Mouse (Mus musculus) midbrain, embryonic 14.5 days (tissue): ENCODE measurements around the gene Canx. TPM values are rescaled to one million over a fixed set of nuclear protein-coding genes. Genes with fewer than 3 reads are reported as not detected.
A peak's percentile ranks its signal among the peaks of the same experiment; 100 is the strongest.
"Not testable (repeated sequence)": the region's sequence is repeated elsewhere in the genome, so short reads cannot be mapped to it uniquely, and the experiment has no call there.

Experiments used
- ATAC-seq: fragments of 200-750 bp; cut with Nextera tagmentation; 2 replicates; pipeline ENCODE4 v1.8.0; 2017; ENCODE audit warnings: moderate number of reproducible peaks, moderate library complexity; ENCODE audit not compliant: low FRiP score, low TSS enrichment
- DNase-seq: peaks from one replicate; pipeline ENCODE4 v3.0.0-alpha.2; 2015
- H3K27ac ChIP-seq: fragments of 300-500 bp; sonication (generic); replicated peaks from 2 replicates; pipeline ENCODE4 v1.5.1; 2014; ENCODE audit warnings: mild to moderate bottlenecking, low read depth, low read length, moderate library complexity
- H3K27me3 ChIP-seq: fragments of 300-500 bp; sonication (generic); 2 replicates; pipeline ENCODE4 v1.6.1; 2014; ENCODE audit warnings: low read length, control low read depth, mixed read lengths; ENCODE audit not compliant: control insufficient read depth, insufficient read depth
- H3K36me3 ChIP-seq: fragments of 300-500 bp; sonication (generic); 2 replicates; pipeline ENCODE4 v1.6.1; 2014; ENCODE audit warnings: low read length, control low read depth; ENCODE audit not compliant: control insufficient read depth, insufficient read depth
- H3K4me1 ChIP-seq: fragments of 300-500 bp; sonication (generic); 2 replicates; pipeline ENCODE4 v1.6.1; 2014; ENCODE audit warnings: mild to moderate bottlenecking, antibody characterized with exemption, low read length, control low read depth; ENCODE audit not compliant: control insufficient read depth, insufficient read depth
- H3K4me2 ChIP-seq: fragments of 300-500 bp; sonication (generic); 2 replicates; pipeline ENCODE4 v1.6.1; 2014; ENCODE audit warnings: mild to moderate bottlenecking, low read length, moderate library complexity
- H3K4me3 ChIP-seq: fragments of 300-500 bp; sonication (generic); replicated peaks from 2 replicates; pipeline ENCODE4 v1.5.1; 2014; ENCODE audit warnings: low read depth, low read length
- H3K9ac ChIP-seq: fragments of 300-500 bp; sonication (generic); replicated peaks from 2 replicates; pipeline ENCODE4 v1.6.1; 2014; ENCODE audit warnings: mild to moderate bottlenecking, low read length, moderate library complexity
- H3K9me3 ChIP-seq: fragments of 300-500 bp; sonication (generic); 2 replicates; pipeline ENCODE4 v1.6.1; 2016; ENCODE audit warnings: low read length, control low read depth, mixed read lengths; ENCODE audit not compliant: control insufficient read depth
- WGBS: fragments of 180-500 bp; shearing (Covaris S2); extraction: QIAGEN DNeasy Blood & Tissue Kit; methylation state at CpG from one replicate; pipeline ENCODE4 v1.1.7; 2014; 5-methylcytosine and 5-hydroxymethylcytosine counted together
- polyA plus RNA-seq: library from polyadenylated mRNA; unstranded; fragments of >200 nt; fragmentation: Nextera tagmentation; extraction: Ambion mirVana; gene quantifications from 2 replicates; pipeline ENCODE4 v1.2.1, GENCODE M21; 2014

Gene Canx
- polyA plus RNA-seq, 1 experiment from 2014 or later, result 232 TPM

GRCm38 (mm10) chr11:50367531-50367930 is 42.1 kb upstream of the Canx start:
- WGBS, result 94% methylated on average over 9 of the region's 9 CpGs
- no peak overlapping the region for H3K9ac ChIP-seq
- DNase-seq, result no peak

DNA sequence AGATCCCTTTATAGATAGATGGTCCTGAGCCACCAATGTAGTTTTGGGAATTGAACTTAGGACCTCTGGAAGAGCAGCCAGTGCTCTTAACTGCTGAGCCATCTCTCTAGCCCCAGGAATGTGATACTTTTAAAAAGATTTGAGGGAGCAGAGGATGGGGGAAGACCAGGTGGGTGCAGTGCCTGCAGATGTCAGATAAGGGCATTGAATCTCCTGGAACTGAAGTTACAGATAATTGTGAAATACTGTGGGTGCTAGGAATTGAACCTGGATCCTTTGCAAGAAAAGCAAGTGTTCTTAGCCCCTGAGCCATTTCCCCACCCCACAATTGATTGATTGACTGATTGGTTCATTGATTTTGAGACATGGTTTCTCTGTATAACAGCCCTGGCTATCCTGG is 39.8 kb upstream of the Canx start:
- no peak overlapping the region for H3K9ac ChIP-seq
- DNase-seq (no peak), ATAC-seq (no peak)
- H3K9me3 ChIP-seq, result no peaks in the 10 kb centered on the region
- H3K27me3 ChIP-seq, result no peaks in the 10 kb centered on the region
- no peak overlapping the region for H3K4me3 ChIP-seq
- H3K4me2 ChIP-seq, result no peak overlapping the region
- H3K36me3 ChIP-seq, result no peaks in the 10 kb centered on the region
- no peaks in the 10 kb centered on the region for H3K4me1 ChIP-seq
- H3K27ac ChIP-seq, result no peak overlapping the region

More at GRCm38 (mm10) chr11:50367531-50367930, 42.1 kb upstream of the Canx start:
- Histone ChIP-seq H3K27me3 (no peaks in the 10 kb centered on the region), H3K9me3 (no peaks in the 10 kb centered on the region), H3K4me2 (no peak overlapping the region), H3K4me3 (no peak overlapping the region), H3K4me1 (peaks cover 6% of the 10 kb centered on the region; the same call in 1 of the 2 replicates), H3K27ac (no peak overlapping the region), H3K36me3 (no peaks in the 10 kb centered on the region)
- no peak for ATAC-seq

DNA sequence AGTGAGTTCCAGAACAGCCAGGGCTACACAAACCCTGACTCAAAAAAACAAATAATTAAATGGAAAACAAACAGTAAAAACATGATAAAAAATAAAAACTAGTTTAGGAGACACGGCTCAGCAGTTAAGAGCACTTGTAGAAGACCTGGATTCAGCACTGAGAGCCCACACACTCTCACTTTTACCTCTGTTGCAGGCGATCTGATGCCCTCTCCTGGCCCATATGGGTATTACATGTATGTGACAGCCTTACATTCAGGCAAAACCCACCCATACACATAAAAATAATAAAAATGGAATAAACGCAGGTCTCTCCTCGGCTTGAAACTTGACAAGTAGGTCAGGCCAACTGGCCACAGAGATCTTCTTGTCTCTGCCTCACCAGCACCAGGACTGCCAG is 39.1 kb upstream of the Canx start:
- no peak overlapping the region for H3K4me2 ChIP-seq
- ATAC-seq (no peak; the same call in 1 of the 2 replicates), DNase-seq (peak; percentile 90)
- H3K4me3 ChIP-seq, result no peak overlapping the region
- 8% methylated on average over 4 of the region's 4 CpGs for WGBS
- no peaks in the 10 kb centered on the region for H3K4me1 ChIP-seq
- no peak overlapping the region for H3K27ac ChIP-seq
- H3K36me3 ChIP-seq, result no peaks in the 10 kb centered on the region
- no peak overlapping the region for H3K9ac ChIP-seq
- no peaks in the 10 kb centered on the region for H3K9me3 ChIP-seq
- no peaks in the 10 kb centered on the region for H3K27me3 ChIP-seq

DNA sequence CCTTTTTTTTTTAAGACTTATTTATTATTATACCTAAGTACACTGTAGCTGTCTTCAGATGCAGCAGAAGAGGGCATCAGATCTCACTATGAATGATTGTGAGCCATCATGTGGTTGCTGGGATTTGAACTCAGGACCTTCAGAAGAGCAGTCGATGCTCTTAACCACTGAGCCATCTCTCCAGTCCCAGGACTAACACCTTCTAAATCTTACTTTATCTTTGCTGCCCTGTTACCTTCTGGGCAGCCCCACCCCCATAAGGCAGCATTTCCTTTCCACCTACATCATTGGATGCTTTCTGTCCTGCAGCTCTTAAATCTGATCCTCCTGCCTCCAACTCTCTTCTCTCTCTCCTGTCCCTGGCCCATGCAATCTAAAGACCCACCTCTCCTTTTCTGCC is 35.8 kb upstream of the Canx start:
- H3K4me3 ChIP-seq, ATAC-seq, DNase-seq, H3K9me3 ChIP-seq, H3K27me3 ChIP-seq, H3K4me1 ChIP-seq, H3K9ac ChIP-seq, H3K36me3 ChIP-seq, H3K27ac ChIP-seq, H3K4me2 ChIP-seq: not testable (repeated sequence)
- 82% methylated on average over 1 of the region's 1 CpGs for WGBS

DNA sequence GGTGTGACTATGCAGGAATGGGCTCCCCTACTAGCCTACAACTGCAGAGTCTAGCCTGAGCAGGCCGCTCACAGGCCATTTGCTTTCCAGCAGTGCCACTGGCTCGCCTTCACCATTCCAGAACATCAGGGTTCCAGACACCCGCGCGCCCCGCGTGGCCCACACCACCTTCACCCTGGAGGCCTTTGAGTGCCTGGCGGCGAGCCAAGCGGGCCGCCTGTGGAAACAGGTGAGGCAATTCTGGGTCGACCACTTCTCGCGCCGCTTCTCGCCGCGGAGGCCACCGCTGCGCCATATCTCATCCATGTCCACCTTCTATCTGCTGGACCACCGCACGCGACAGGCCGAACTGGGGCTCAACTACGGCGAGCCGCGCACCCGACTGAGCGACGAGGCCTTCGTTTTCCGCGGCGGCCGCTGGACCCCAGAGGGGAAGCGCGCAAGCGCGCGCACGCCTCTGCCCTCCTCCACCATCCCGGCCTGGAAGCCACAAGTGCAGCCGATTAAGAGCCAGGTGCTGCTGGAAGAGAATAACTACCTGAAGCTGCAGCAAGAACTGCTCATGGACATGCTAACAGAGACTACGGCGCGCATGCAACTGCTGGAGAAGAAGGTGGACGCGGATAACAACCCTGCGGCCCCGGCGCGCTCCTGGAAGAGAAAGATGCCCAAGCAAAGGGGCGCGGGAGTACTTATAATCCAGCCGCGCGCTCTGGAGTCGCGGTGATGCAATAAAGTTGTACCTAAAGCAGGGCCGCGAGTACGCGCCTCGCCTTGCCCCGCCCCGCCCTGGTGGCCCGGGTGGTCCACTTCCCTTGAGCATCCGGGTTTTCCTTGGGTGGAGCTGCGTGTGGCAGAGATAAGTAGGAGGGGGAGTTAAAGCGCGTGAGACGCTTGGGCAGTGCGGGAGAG is 33.7 kb upstream of the Canx start:
- Histone ChIP-seq H3K9me3 (no peaks in the 10 kb centered on the region), H3K9ac (peak overlapping the region; percentile 60), H3K27me3 (no peaks in the 10 kb centered on the region), H3K36me3 (no peaks in the 10 kb centered on the region), H3K4me1 (no peaks in the 10 kb centered on the region), H3K4me2 (peak overlapping the region; percentile 78), H3K27ac (peak overlapping the region; percentile 64), H3K4me3 (peak overlapping the region; percentile 50)
- DNase-seq, result peak; percentile 75
- ATAC-seq, result peak; percentile 58; the same call in 1 of the 2 replicates
- WGBS, result 2% methylated on average over 74 of the region's 74 CpGs

GRCm38 (mm10) chr11:50355395-50355794 is 29.9 kb upstream of the Canx start:
- WGBS, result 80% methylated on average over 1 of the region's 1 CpGs
- Histone ChIP-seq H3K27me3 (no peaks in the 10 kb centered on the region), H3K4me2 (no peak overlapping the region), H3K36me3 (no peaks in the 10 kb centered on the region), H3K4me3 (no peak overlapping the region), H3K27ac (no peak overlapping the region), H3K9me3 (no peaks in the 10 kb centered on the region), H3K9ac (no peak overlapping the region), H3K4me1 (no peaks in the 10 kb centered on the region)
- ATAC-seq (no peak), DNase-seq (no peak)

- no peak overlapping the region for H3K4me3 ChIP-seq
- no peaks in the 10 kb centered on the region for H3K4me1 ChIP-seq
- no peaks in the 10 kb centered on the region for H3K27me3 ChIP-seq
- no peak overlapping the region for H3K9ac ChIP-seq
- WGBS, result 74% methylated on average over 3 of the region's 3 CpGs
- no peak overlapping the region for H3K4me2 ChIP-seq
- ATAC-seq (no peak), DNase-seq (no peak)
- H3K9me3 ChIP-seq, result no peaks in the 10 kb centered on the region
- H3K27ac ChIP-seq, result no peak overlapping the region
- H3K36me3 ChIP-seq, result no peaks in the 10 kb centered on the region
These were observed 29.4 kb upstream of the Canx start for GRCm38 (mm10) chr11:50354851-50355250.

- no peak within 1 kb of the TSS for H3K27ac ChIP-seq
- no peak for ATAC-seq
- no peak for DNase-seq
- H3K4me1 ChIP-seq, result no peaks in the 10 kb centered on the region
- H3K27me3 ChIP-seq, result no peaks in the 10 kb centered on the region
- H3K36me3 ChIP-seq, result no peaks in the 10 kb centered on the region
- no peak within 1 kb of the TSS for H3K9ac ChIP-seq
- H3K4me3 ChIP-seq, result no peak within 1 kb of the TSS
- H3K9me3 ChIP-seq, result no peaks in the 10 kb centered on the region
- no peak within 1 kb of the TSS for H3K4me2 ChIP-seq
These were observed 28.7 kb upstream of the Canx start, which contains the start of gene Cby3 for GRCm38 (mm10) chr11:50354162-50354561. Cby3 (plus strand) TSS chr11:50354462.

DNA sequence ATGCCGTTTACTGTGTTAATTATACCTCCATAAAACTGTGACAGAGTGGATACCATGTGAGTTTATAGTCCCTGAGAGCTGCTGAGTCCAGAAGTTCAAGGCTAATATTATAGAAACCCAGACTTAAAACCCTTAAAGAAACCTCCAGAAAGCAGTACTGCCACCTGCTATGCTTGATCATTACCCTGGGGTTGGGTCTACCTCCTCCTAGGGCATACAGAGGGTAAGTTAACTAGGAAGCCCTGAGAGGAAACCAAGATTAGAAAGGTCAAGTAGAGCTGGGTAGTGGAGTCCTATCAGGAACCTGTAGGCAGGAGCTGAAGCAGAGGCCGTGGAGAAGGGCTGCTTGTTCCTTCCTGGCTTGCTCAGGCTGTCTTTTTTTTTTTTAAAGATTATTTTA is 26.7 kb upstream of the Canx start:
- H3K4me3 ChIP-seq, result no peak overlapping the region
- no peaks in the 10 kb centered on the region for H3K4me1 ChIP-seq
- no peak overlapping the region for H3K9ac ChIP-seq
- H3K36me3 ChIP-seq, result no peaks in the 10 kb centered on the region
- no peak for ATAC-seq
- no peaks in the 10 kb centered on the region for H3K27me3 ChIP-seq
- WGBS, result 94% methylated on average over 2 of the region's 2 CpGs
- H3K9me3 ChIP-seq, result no peaks in the 10 kb centered on the region
- H3K4me2 ChIP-seq, result no peak overlapping the region
- no peak for DNase-seq
- no peak overlapping the region for H3K27ac ChIP-seq
